Mouse (Mus musculus) embryonic stem cell, embryonic (primary cell): ENCODE measurements around the gene Asl.

Experiments used
- CTCF ChIA-PET, 4 experiments: fragments of 300-600 bp in 2 of 4; fragments of 350-600 bp in 2 of 4; sonication (Branson Sonifier 250); formaldehyde crosslinking; loops; one replicate each; lab custom pipeline; 2022; ENCODE audit warnings: inconsistent platforms in 2 of 4; lab: Charles Lee
- POLR2A ChIA-PET, 4 experiments: fragments of 300-600 bp in 2 of 4; fragments of 350-600 bp in 2 of 4; sonication (Branson Sonifier 250); formaldehyde crosslinking; loops; one replicate each; lab custom pipeline; 2022; ENCODE audit warnings: antibody characterized with exemption in 4 of 4, inconsistent platforms in 1 of 4; lab: Charles Lee

Asl gene

DNA sequence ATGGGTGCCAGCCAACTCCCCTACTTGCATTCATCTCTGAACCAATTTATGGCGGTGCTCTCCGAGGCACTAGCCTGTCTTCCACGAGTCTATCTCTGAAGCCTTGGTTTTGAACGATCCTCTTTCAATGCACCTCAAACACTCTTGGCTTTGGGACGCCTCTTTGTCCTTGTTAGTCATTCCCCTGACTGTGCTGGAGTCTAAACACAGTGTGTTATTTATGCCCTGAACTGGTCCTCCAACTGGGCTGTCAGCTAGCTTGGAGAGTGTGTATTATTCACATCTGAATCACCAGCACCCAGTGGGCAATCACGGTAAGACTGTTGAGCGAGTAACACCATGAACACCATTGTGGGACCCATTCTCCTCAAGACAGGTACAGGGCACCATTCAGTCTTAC lies 1.4 kb downstream of the Asl start:
- ChIA-PET POLR2A (interaction anchor here in 2 of 4 experiments (0.7 to 1.3 kb wide), 4 partner anchors 10 to 182 kb away, joined by 3 to 6 read pairs (median 4); partner anchors contain the start of gene Chchd2 (in 1 of the 2)), CTCF (interaction anchor here in 1 of 4 experiments (1.6 kb wide), 1 partner anchor 10 kb away, joined by 8 read pairs; no protein-coding TSS in a partner anchor)

DNA sequence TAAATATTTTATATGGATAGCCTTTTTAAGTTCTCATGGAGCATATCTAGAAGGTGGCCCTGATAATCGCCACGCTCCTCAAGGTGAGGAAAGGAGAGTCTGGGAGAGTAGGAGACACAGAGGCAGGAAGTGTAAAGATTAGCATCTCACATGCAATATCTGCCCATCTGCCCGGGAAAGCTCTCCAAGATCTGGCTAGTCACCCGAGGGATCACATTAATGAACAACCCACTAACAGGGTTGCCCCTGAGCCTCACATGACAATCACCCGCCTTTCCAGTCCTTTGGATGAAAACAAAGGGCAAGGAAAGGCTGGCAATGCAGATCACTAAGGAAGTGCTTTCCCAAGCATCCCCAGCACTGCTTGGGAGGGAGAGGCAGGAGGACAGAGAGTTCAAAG lies 1.9 kb downstream of the Asl start:
- POLR2A ChIA-PET: interaction anchor here in 2 of 4 experiments (0.8 to 1.3 kb wide), 5 partner anchors 8 to 140 kb away, joined by 3 to 6 read pairs (median 3); partner anchors contain the start of gene Chchd2 (in 1 of the 2)
- CTCF ChIA-PET: interaction anchor here in 2 of 4 experiments (1.2 to 1.6 kb wide), 2 partner anchors 11 to 17 kb away, joined by 3 to 8 read pairs; no protein-coding TSS in a partner anchor

DNA sequence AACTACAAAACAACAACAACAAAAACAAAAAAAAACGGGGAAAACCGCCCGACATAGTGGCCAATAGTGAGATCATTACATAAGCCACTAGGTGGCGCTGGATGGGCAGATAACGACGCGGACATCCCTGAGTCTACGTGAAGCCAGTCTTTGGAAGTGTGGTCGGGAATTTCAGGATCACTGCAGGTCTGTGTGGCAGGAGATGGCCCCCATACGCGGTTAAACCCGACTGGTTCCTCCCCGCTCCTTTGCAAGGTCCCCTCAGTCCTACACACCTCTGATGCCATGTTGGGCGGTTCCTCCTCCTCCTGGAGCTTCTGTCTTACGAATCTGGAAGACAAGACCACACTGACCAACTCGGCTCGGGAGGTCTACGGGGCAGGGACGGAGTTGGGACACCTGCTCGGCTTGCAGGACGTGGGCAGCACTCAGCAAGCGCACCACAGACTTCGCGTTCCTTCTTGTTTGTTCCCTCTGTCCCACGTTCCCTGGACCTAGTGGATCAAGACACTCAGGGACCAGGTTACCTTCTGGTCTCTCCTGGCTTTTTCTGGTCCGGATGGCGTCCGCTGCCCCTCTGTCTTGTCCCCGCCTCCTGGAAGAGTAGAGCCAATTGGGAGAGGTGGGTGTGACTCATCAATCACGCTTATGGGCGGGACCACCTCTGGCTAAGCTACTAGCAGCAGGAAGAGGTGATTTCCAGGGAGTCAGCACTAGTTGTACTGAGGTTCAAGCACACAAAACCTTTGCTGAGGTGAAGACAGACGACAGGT lies 5.1 kb downstream of the Asl start:
- ChIA-PET POLR2A (interaction anchor here in 3 of 4 experiments (0.6 to 2.5 kb wide), 28 partner anchors 7 to 1069 kb away, joined by 3 to 14 read pairs (median 4); partner anchors contain the start of genes Chchd2 (in 2 of the 3), Gusb (in 2 of the 3), Psph (in 1 of the 3) and Rabgef1 (in 1 of the 3)), CTCF (interaction anchor here (0.5 to 1.4 kb wide), 15 partner anchors 11 to 1094 kb away, joined by 3 to 19 read pairs (median 4); partner anchors contain the start of gene Chchd2 (in 1 of the 4))

DNA sequence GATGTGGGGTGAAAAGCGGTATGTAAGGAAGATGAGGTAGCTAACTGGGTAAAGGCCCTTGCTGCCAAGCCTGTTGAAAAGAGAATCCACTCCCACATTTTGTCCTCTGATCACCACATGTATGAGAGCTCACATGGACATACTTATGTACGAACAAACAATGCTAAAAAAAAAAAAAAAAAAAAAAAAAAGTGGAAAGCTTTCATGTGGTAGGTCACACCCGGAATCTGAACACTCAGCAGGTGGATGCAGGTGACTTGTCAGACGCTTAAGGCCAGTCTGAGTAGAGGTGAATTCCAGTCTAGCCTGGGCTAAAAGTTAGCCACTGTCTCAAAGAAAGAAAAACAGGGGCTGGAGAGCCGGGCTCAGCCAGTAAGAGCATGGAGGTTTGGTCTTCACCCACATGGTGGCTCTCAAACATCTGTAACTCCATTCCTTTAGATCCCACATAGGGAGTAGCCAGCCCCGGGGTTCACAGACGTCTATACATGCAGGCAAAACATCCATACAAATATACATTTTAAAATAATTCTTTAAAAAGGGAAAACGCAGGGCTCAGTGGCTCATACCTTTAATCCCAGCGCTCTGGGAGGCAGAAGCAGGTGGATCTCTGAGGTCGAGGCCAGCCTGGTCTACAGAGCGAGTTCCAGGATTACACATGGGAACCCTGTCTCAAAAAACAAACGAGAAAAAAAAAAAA lies 5.8 kb downstream of the Asl start:
- ChIA-PET CTCF (interaction anchor here (0.5 to 2.5 kb wide), 22 partner anchors 8 to 1603 kb away, joined by 3 to 19 read pairs (median 4); partner anchors contain the start of genes Chchd2 (in 1 of the 4) and Nipsnap2 (in 1 of the 4)), POLR2A (interaction anchor here (0.6 to 2.5 kb wide), 20 partner anchors 8 to 244 kb away, joined by 3 to 14 read pairs (median 4); partner anchors contain the start of genes Chchd2 (in 1 of the 4) and Psph (in 1 of the 4))

DNA sequence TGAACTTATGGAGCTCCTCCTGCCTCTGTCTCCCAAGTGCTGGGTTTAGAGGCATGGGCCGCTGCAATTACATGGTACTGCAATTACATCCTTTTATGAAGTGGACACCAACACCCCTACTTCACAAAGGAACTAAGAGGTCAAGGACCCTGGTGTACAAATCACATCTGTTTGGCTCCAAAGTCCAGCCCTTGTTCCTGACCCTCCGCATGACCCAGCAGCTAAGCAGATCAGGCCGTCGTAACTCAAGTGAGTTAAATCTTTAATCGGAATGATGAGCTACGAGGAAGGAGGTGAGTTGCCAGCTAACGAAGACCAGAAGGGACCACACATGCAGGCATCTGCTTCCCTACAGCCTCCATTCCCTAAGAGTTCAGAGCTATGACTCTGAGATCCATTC lies 6.7 kb downstream of the Asl start:
- CTCF ChIA-PET: interaction anchor here (0.6 to 2.5 kb wide), 21 partner anchors 9 to 494 kb away, joined by 3 to 13 read pairs (median 4); partner anchors contain the start of gene Nipsnap2 (in 1 of the 4)
- POLR2A ChIA-PET: interaction anchor here (0.8 to 2.5 kb wide), 16 partner anchors 9 to 234 kb away, joined by 3 to 14 read pairs (median 4); partner anchors contain the start of genes Chchd2 (in 1 of the 4) and Gusb (in 1 of the 4)

DNA sequence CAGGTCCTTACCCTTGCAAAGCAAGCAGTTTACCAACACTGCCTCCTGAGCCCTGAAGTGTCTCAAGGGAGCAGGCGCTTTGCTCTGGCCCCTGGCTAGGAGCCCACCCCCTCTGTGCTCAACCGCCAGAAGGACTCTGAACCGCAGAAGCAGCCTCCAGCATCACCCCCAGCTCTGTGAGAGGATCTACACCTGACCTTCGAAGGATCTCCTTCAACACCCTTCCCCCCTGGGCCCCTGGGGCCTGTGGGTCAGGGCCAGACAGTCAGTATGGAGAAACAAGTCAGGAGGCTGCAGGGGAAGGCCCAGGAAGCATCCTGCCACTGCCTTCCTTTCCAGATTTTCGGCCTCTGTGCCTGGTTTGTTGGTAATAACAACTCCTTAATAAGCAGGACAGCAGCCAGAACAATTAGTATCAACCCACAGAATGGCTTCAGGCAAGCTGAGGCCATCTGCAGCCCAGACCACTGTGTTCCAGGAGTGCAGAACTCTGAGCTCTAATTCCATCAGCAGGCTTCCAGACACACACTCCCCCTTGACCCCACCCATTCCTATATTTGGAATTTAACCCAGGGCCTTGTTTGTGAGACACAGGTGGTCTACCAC lies 7.6 kb downstream of the Asl start:
- ChIA-PET POLR2A (interaction anchor here (0.5 to 2.2 kb wide), 13 partner anchors 10 to 296 kb away, joined by 3 to 14 read pairs (median 4); partner anchors contain the start of genes Gusb (in 1 of the 4) and Nipsnap2 (in 1 of the 4)), CTCF (interaction anchor here (0.7 to 2.5 kb wide), 11 partner anchors 10 to 805 kb away, joined by 3 to 13 read pairs (median 4); no protein-coding TSS in a partner anchor)

DNA sequence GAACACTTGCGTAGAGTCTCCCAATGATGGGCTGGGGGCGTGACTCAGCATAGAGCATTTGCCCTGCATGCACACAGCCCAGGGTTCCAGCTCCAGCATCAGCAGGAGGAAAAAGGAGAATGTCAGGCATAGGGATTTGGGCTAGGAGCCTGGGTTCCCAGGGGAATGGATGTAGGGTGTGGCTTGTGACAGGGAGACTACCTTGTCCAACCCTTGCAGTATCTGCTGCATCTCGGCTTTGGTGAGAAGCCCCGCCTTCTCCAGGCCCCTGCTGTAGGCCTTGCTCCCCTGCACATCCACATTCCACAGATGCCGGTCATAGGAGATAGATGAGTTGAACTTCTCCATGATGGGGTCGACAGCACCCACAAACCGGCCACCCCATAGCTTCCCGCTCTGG lies 9.6 kb downstream of the Asl start:
- ChIA-PET POLR2A (interaction anchor here in 1 of 4 experiments (1.5 kb wide), 1 partner anchor 8 kb away, joined by 4 read pairs; no protein-coding TSS in a partner anchor), CTCF (no interaction called here)

DNA sequence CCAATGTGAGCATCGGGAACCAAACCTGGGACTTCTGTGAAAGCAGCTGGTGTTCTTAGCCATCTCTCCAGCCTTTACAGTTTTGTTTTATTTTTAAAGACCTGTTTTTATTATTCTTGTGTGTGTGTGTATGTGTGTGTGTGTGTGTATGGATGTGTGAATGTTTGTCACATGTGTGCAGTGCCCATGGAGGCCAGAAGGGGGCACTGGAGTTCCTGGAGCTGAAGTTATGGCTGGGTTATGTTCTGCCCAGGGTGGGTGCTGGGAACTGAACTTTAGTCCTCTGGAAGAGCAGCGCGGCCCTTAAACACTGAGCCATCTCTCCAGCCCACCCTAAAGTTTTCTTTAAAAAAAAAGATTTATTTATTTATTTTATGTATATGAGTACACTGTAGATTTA lies 13.9 kb downstream of the Asl start:
- POLR2A ChIA-PET: interaction anchor here in 3 of 4 experiments (0.9 to 1.4 kb wide), 3 partner anchors 10 to 12 kb away, joined by 3 to 6 read pairs (median 4); partner anchors contain the start of gene Gusb (in 1 of the 3)
- CTCF ChIA-PET: interaction anchor here (0.6 to 1.4 kb wide), 5 partner anchors 10 to 386 kb away, joined by 3 read pairs; no protein-coding TSS in a partner anchor

DNA sequence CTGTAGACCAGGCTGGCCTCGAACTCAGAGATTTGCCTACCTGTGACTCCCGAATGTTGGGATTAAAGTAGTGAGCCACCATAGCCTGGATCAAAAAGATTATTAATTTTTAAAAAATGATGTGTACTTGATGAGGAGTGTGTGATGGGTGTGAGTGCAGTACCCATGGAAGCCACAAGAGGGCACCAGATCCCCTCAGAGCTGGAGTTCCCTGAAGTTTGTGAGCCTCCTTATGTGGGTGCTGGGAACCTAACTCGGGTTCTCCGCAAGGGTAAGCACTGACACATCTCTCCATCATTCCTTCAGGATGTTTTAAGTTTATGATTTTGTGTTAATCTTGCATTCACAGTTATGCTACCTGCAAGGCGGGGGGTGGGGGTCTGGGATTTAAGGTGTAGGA lies 18.1 kb downstream of the Asl start:
- ChIA-PET POLR2A (interaction anchor here in 3 of 4 experiments (0.8 to 1.5 kb wide), 5 partner anchors 8 to 124 kb away, joined by 3 to 4 read pairs (median 3); partner anchors contain the start of genes Chchd2 (in 1 of the 3) and Gusb (in 1 of the 3)), CTCF (interaction anchor here (0.5 to 2.9 kb wide), 20 partner anchors 8 to 1887 kb away, joined by 3 to 11 read pairs (median 4); partner anchors contain the start of gene Gusb (in 1 of the 4))

DNA sequence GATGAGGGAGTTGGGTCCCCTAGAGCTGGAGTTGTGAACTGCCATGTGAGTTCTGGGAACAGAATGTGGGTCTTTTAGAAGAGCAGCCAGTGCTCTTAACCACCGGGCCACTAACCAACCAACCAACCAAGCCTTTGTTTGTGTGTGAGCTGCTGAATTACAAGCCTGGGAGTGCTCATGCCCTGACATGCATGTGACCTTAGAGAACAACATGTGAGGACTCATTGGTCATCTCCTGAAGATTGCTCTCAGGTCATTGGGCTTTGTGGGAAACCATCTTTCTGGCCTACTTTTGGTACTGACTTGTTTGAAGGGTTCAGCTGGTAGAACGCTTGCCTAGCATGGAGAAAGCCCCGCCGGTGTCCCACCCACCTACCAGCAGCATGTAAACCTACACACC lies 19.3 kb downstream of the Asl start:
- ChIA-PET CTCF (interaction anchor here (0.7 to 2.9 kb wide), 17 partner anchors 9 to 257 kb away, joined by 3 to 11 read pairs (median 4); no protein-coding TSS in a partner anchor), POLR2A (interaction anchor here in 3 of 4 experiments (0.6 to 1.4 kb wide), 5 partner anchors 13 to 231 kb away, joined by 3 to 7 read pairs (median 3); no protein-coding TSS in a partner anchor)

DNA sequence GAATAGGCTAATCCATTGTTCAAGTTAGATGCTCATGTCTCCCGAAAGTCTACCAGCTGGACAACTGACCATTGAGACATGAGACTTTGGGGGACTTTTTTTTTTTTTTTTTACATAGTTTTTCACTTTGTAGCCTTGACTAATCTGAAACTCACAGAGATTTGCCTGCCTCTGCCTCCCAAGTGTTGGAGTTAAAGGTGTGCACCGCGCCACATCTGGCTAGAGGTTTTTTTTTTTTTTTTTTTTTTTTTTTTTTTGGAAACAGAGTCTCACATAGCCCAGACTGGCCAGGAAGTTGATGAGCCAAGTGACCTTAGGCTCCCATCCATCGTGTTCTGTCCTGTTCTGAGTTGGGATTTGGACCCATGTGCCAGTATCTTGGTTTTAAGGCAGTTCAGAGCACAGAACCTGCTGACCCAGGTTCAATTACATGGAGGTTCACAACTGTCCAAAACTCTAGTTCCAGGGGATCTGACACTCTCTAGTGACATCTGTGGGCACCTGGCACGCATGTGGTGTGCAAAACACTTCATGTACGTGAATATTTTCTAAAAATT lies 20.9 kb downstream of the Asl start:
- ChIA-PET POLR2A (interaction anchor here in 1 of 4 experiments (0.6 to 1.5 kb wide), 2 partner anchors 8 to 59 kb away, joined by 3 to 5 read pairs; no protein-coding TSS in a partner anchor), CTCF (interaction anchor here in 1 of 4 experiments (0.7 kb wide), 1 partner anchor 192 kb away, joined by 3 read pairs; no protein-coding TSS in a partner anchor)

DNA sequence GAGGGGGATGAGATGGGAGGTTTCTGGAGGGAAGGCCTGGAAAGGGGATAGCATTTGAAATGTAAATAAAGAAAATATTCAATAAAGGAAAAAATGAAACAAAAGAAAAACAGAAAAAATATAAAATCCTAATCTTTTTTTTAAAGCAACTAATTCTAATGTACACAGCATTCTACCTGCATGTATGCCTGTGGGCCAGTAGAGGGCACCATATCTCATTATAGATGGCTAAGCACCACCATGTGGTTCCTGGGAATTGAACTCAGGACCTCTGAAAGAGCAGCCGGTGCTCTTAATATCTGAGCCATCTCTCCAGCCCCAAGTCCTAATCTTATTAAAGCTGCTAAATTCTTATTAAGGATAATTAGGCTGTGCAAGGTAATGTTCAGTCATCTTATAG lies 21.7 kb downstream of the Asl start:
- ChIA-PET POLR2A (interaction anchor here in 1 of 4 experiments (0.6 to 1.5 kb wide), 3 partner anchors 9 to 58 kb away, joined by 3 to 5 read pairs (median 3); no protein-coding TSS in a partner anchor), CTCF (interaction anchor here in 2 of 4 experiments (0.7 to 1.4 kb wide), 3 partner anchors 10 to 851 kb away, joined by 3 to 5 read pairs (median 3); no protein-coding TSS in a partner anchor)

DNA sequence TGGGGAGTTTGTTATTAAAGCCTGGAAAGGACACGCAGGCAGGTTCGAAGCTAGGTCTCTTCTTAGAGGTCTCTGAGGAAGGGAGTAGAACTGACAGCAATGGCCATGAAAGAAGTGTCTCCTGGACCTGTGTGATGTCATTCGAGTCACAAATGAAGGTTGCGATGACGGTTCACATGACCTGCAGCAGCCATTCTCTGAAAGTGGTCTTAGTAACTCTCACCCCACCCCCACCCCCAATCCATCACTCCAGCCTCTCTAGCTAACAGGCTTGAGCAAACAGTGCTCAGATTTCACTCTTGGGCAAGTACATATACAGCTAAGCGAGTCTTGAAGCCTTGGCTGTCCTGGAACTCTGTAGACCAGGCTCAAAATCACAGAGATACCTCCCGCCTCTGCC lies 25.8 kb downstream of the Asl start:
- POLR2A ChIA-PET: interaction anchor here in 3 of 4 experiments (0.7 to 2.2 kb wide), 15 partner anchors 8 to 253 kb away, joined by 3 to 14 read pairs (median 4); partner anchors contain the start of genes Chchd2 (in 1 of the 3), Sbds (in 1 of the 3), Tyw1 (in 1 of the 3) and Vkorc1l1 (in 1 of the 3)
- CTCF ChIA-PET: interaction anchor here in 3 of 4 experiments (0.5 to 1.7 kb wide), 6 partner anchors 8 to 302 kb away, joined by 3 to 4 read pairs (median 4); partner anchors contain the start of gene Psph (in 1 of the 3)

DNA sequence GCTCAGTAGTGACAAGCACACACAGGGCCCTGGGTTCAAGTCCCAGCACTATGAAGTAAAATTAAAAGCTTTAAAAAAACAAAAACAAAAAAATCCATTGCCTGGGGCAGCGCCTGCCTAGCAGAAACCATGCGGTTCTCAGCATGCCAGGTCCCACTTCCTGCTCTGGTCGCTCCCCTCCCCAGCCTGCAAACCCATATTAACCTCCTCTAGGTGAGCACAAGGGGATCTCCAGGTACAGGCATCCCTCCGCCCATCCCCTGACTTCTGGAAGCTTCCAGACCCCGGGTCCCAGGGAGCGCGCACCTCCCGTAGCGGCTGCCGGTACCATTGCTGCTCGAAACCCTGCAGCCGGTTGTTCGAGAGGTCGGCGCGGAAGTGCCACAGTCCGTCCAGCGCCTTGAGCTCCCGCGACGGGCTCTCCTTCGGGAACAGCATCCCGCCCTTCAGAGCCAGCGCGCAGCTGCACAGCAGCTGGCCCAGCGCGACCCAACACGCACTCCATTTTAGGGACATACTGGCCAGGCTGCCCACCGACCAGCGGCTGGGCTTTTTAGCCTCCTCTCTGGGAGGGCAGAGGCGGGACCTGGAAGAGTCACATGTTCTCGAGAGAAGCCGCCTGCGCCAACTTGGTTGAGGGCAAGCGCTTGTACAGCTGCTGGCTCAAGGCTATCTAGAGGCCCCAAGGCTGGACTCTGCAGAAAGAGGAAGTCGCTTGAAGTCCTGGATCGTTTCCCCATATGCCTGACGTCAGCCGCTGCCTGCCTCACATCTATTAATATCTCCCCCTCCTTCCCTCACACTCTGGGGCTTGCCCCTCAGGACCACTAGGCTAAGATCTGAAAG lies 26.5 kb downstream of the Asl start, which contains the start of gene Gusb:
Gusb (minus strand) TSS at position 749 of the 846 bp plus-strand sequence.
- POLR2A ChIA-PET: interaction anchor here (0.7 to 2.2 kb wide), 26 partner anchors 9 to 278 kb away, joined by 3 to 14 read pairs (median 3); partner anchors contain the start of genes Chchd2 (in 2 of the 4), Vkorc1l1 (in 2 of the 4), Nipsnap2 (in 1 of the 4) and Sbds (in 1 of the 4)

More for the DNA sequence above, 26.5 kb downstream of the Asl start, which contains the start of gene Gusb:
- CTCF ChIA-PET: interaction anchor here in 3 of 4 experiments (0.6 to 2.0 kb wide), 9 partner anchors 8 to 302 kb away, joined by 3 to 6 read pairs (median 4); no protein-coding TSS in a partner anchor
